Mouse (Mus musculus) kidney, adult 2 months (tissue): ENCODE results near the gene Msln. TPM values are rescaled to one million over a fixed set of nuclear protein-coding genes. Genes with fewer than 3 reads are reported as not detected.

Source experiments
- DNase-seq: peaks from one replicate; pipeline ENCODE4 v3.0.0; 2021
- H3K27ac ChIP-seq: fragments of 200-500 bp; 2 replicates; pipeline ENCODE4 v1.5.1; 2012; ENCODE audit warnings: low read depth, low read length, control low read depth, inconsistent platforms; ENCODE audit not compliant: insufficient read depth
- H3K27me3 ChIP-seq: fragments of 200-500 bp; replicated peaks from 2 replicates; pipeline ENCODE4 v1.6.1; 2012; ENCODE audit warnings: mild to moderate bottlenecking, moderate library complexity, low read length, inconsistent platforms; ENCODE audit not compliant: control insufficient read depth, insufficient read depth
- H3K36me3 ChIP-seq: fragments of 200-500 bp; 2 replicates; pipeline ENCODE4 v1.6.1; 2012; ENCODE audit warnings: mild to moderate bottlenecking, moderate library complexity, low read length, inconsistent platforms; ENCODE audit not compliant: control insufficient read depth, insufficient read depth
- H3K4me1 ChIP-seq: fragments of 200-500 bp; 2 replicates; pipeline ENCODE4 v1.6.1; 2011; ENCODE audit warnings: low read length; ENCODE audit not compliant: control insufficient read depth, insufficient read depth
- H3K4me3 ChIP-seq: fragments of 200-500 bp; 2 replicates; pipeline ENCODE4 v1.5.1; 2011; ENCODE audit warnings: mild to moderate bottlenecking, low read depth, low read length, control low read depth; ENCODE audit not compliant: insufficient read depth
- CTCF ChIP-seq: fragments of 200-500 bp; conservative IDR thresholded peaks from 2 replicates; pipeline ENCODE4 v1.5.1; 2011; ENCODE audit warnings: low read depth, mild to moderate bottlenecking, control low read depth, low read length, moderate library complexity, mixed read lengths; ENCODE audit not compliant: insufficient read depth, insufficient read length
- POLR2A ChIP-seq: fragments of 200-500 bp; IDR thresholded peaks from one replicate; pipeline ENCODE4 v1.6.1; 2011; ENCODE audit warnings: low read depth, low read length, control low read depth
- WGBS: fragments of 180-500 bp; shearing (Covaris S2); methylation state at CpG from one replicate; pipeline ENCODE4 v1.1.7; 2018; 5-methylcytosine and 5-hydroxymethylcytosine counted together
- polyA plus RNA-seq: library from polyadenylated mRNA; depleted of rRNA; stranded (reverse); fragments of >200 nt; gene quantifications from 2 replicates; pipeline ENCODE4 v1.2.3, GENCODE M21; 2012; rRNA removed

Gene Msln
- polyA plus RNA-seq, 1 experiment, result 3.3 TPM

DNA sequence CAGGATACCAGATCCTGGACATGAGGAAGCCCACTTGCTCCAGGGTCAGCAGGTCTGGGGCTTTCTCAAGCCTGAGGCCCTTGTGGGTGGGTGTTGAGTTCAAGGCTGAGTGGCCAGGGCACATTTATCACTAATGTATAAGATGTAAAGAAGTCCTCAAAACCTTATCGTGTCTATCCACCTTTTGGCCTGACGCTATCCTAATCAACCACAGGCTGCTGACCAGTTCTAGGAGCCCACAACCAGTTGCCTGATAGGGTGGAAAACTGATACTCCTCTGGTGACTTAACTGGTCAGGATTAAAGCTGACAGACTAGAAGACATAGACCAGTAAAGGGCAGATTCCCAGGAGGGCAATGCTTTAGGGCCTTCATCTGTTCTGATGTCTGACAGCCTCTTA, 44.2 kb downstream of the Msln start:
- 94% methylated on average over 2 of the region's 2 CpGs for WGBS
- TF ChIP-seq CTCF (no peak), POLR2A (no peak)
- H3K4me3 ChIP-seq, result no peak overlapping the region
- no peak overlapping the region for H3K27ac ChIP-seq
- no peak for DNase-seq
- no peaks in the 10 kb centered on the region for H3K27me3 ChIP-seq
- no peaks in the 10 kb centered on the region for H3K4me1 ChIP-seq
- no peaks in the 10 kb centered on the region for H3K36me3 ChIP-seq

DNA sequence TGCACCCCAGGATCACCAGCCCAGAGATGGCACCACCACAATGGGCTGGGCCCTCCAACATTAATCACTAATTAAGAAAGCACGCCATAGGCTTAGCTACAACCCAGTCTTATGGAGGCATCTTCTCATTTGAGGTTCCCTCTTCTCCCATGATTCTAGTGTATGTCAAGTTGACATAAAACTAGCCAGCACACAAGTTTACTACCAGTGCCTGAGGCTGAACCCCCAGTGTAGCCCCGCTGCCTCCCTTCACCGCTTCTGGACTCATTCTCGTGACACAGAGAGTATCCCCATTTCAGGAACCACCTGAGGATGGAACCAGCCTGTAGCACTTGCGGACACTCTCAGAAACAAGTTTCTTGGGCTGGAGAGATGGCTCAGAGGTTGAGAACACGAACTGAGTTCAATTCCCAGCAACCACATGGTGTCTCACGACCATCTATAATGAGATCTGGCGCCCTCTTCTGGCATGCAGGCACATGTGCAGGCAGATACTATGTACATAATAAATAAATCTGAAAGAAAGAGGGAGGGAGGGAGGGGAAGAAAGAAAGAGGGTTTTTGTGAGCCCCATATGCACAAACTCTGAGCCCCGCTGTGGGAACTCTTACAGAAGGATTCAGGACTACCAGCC, 53.2 kb downstream of the Msln start:
- no peak for DNase-seq
- TF ChIP-seq CTCF, result peak; percentile 38; the same call in 1 of the 2 replicates
- no peak for TF ChIP-seq POLR2A
- Histone ChIP-seq H3K4me1 (no peaks in the 10 kb centered on the region), H3K36me3 (no peaks in the 10 kb centered on the region), H3K4me3 (no peak overlapping the region), H3K27ac (no peak overlapping the region), H3K27me3 (no peaks in the 10 kb centered on the region)
- WGBS, result 58% methylated on average over 9 of the region's 9 CpGs

Other genes starting within 250 kb of the Msln start
- 0.70 and 0.76 TPM in 2 replicates for gene Sox8, start 183.7 kb downstream of the Msln start, polyA plus RNA-seq
- gene Lmf1, start 175.3 kb downstream of the Msln start, polyA plus RNA-seq, result 31.6 and 35.4 TPM in 2 replicates
- gene Gng13, start 37.2 kb downstream of the Msln start, polyA plus RNA-seq, result not detected in 2 replicates
- 0.75 and 1.5 TPM in 2 replicates for gene Chtf18, start 27.0 kb downstream of the Msln start, polyA plus RNA-seq
- gene Rpusd1, start 26.7 kb downstream of the Msln start, polyA plus RNA-seq, result 20.7 and 26.4 TPM in 2 replicates
- 0.10 TPM in 1 of 2 replicates, not detected in the other for gene Mslnl, start 18.3 kb downstream of the Msln start, polyA plus RNA-seq
- 47.5 and 50.5 TPM in 2 replicates for gene Narfl, start 19.4 kb upstream of the Msln start, polyA plus RNA-seq
- gene Haghl, start 31.3 kb upstream of the Msln start, polyA plus RNA-seq, result 58.9 and 62.8 TPM in 2 replicates
- gene Ccdc78, start 32.2 kb upstream of the Msln start, polyA plus RNA-seq, result 0.06 and 0.12 TPM in 2 replicates
- 152 and 158 TPM in 2 replicates for gene Fam173a, start 38.5 kb upstream of the Msln start, polyA plus RNA-seq
- 0.64 TPM in 1 of 2 replicates, not detected in the other for gene AC134908.4, start 41.3 kb upstream of the Msln start, polyA plus RNA-seq
- 50.1 and 61.3 TPM in 2 replicates for gene Metrn, start 42.8 kb upstream of the Msln start, polyA plus RNA-seq
- 3.6 TPM in 2 replicates for gene Fbxl16, start 54.7 kb upstream of the Msln start, polyA plus RNA-seq
- gene Wdr24, start 69.2 kb upstream of the Msln start, polyA plus RNA-seq, result 34.9 and 42.1 TPM in 2 replicates
- gene Jmjd8, start 74.5 kb upstream of the Msln start, polyA plus RNA-seq, result 132 and 139 TPM in 2 replicates
- 140 and 144 TPM in 2 replicates for gene Stub1, start 79.0 kb upstream of the Msln start, polyA plus RNA-seq
- 9.2 and 13.9 TPM in 2 replicates for gene Rhbdl1, start 82.9 kb upstream of the Msln start, polyA plus RNA-seq
- 26.3 and 50.3 TPM in 2 replicates for gene Gm20683, start 87.4 kb upstream of the Msln start, polyA plus RNA-seq
- 133 and 147 TPM in 2 replicates for gene Rhot2, start 90.5 kb upstream of the Msln start, polyA plus RNA-seq
- gene Wdr90, start 107.1 kb upstream of the Msln start, polyA plus RNA-seq, result 23.8 and 25.5 TPM in 2 replicates
- gene Mcrip2, start 114.4 kb upstream of the Msln start, polyA plus RNA-seq, result 258 and 286 TPM in 2 replicates
- gene Mettl26, start 120.7 kb upstream of the Msln start, polyA plus RNA-seq, result 509 and 656 TPM in 2 replicates
- gene Wfikkn1, start 126.5 kb upstream of the Msln start, polyA plus RNA-seq, result 0.31 and 0.42 TPM in 2 replicates
- 31.3 and 34.8 TPM in 2 replicates for gene Rab40c, start 165.3 kb upstream of the Msln start, polyA plus RNA-seq
- gene Pigq, start 190.6 kb upstream of the Msln start, polyA plus RNA-seq, result 236 and 270 TPM in 2 replicates
- 16.0 and 21.0 TPM in 2 replicates for gene Nhlrc4, start 190.6 kb upstream of the Msln start, polyA plus RNA-seq
- 7.2 and 8.3 TPM in 2 replicates for gene A930017K11Rik, start 198.2 kb upstream of the Msln start, polyA plus RNA-seq
- gene Capn15, start 231.4 kb upstream of the Msln start, polyA plus RNA-seq, result 24.0 and 31.6 TPM in 2 replicates